Mouse (Mus musculus): Measurements from ENCODE around the gene Casq1. TPM values are rescaled to one million over a fixed set of nuclear protein-coding genes. Genes with fewer than 3 reads are reported as not detected.

The Casq1 gene
- polyA plus RNA-seq, 1 experiment from 2014 or later = 1.4 TPM

GRCm38 (mm10) chr1:172192217-172192616 is 27.5 kb downstream of the Casq1 start:
- H3K4me3 ChIP-seq (ENCODE audit: low read depth, low read length) = no peak overlapping the region
- no peak overlapping the region for H3K4me2 ChIP-seq
- H3K9ac ChIP-seq (ENCODE audit: low read length) = no peak overlapping the region
- no peaks in the 10 kb centered on the region for H3K27me3 ChIP-seq (ENCODE audit: control insufficient read depth, insufficient read depth, low read length)
- no peaks in the 10 kb centered on the region for H3K4me1 ChIP-seq (ENCODE audit: control insufficient read depth, insufficient read depth, low read length)
- ATAC-seq (ENCODE audit: low FRiP score) (no peak), DNase-seq (ENCODE audit: low spot score, missing footprints) (no peak)
- peaks cover 32% of the 10 kb centered on the region for H3K36me3 ChIP-seq (ENCODE audit: control insufficient read depth, insufficient read depth, low read length)
- 90% methylated on average over 3 of the region's 3 CpGs for WGBS
- no peaks in the 10 kb centered on the region for H3K9me3 ChIP-seq (ENCODE audit: control insufficient read depth, low read length)
- H3K27ac ChIP-seq (ENCODE audit: low read depth, low read length) = no peak overlapping the region

- WGBS = 81% methylated on average over 2 of the region's 2 CpGs
- ATAC-seq (ENCODE audit: low FRiP score) (no peak), DNase-seq (ENCODE audit: low spot score, missing footprints) (no peak)
- Histone ChIP-seq H3K27ac (ENCODE audit: low read depth, low read length) (no peak overlapping the region), H3K27me3 (ENCODE audit: control insufficient read depth, insufficient read depth, low read length) (no peaks in the 10 kb centered on the region), H3K4me2 (no peak overlapping the region), H3K4me1 (ENCODE audit: control insufficient read depth, insufficient read depth, low read length) (no peaks in the 10 kb centered on the region), H3K4me3 (ENCODE audit: low read depth, low read length) (no peak overlapping the region), H3K36me3 (ENCODE audit: control insufficient read depth, insufficient read depth, low read length) (peaks cover 32% of the 10 kb centered on the region), H3K9ac (ENCODE audit: low read length) (no peak overlapping the region), H3K9me3 (ENCODE audit: control insufficient read depth, low read length) (no peaks in the 10 kb centered on the region)
Observed at GRCm38 (mm10) chr1:172191578-172191977, 28.1 kb downstream of the Casq1 start.

GRCm38 (mm10) chr1:172188891-172189290 is 30.8 kb downstream of the Casq1 start:
- H3K9me3 ChIP-seq (ENCODE audit: control insufficient read depth, low read length) = no peaks in the 10 kb centered on the region
- DNase-seq (ENCODE audit: low spot score, missing footprints) = no peak
- peaks cover 19% of the 10 kb centered on the region for H3K36me3 ChIP-seq (ENCODE audit: control insufficient read depth, insufficient read depth, low read length)
- H3K4me3 ChIP-seq (ENCODE audit: low read depth, low read length) = no peak overlapping the region
- H3K9ac ChIP-seq (ENCODE audit: low read length) = no peak overlapping the region
- WGBS = 67% methylated on average over 4 of the region's 4 CpGs
- H3K4me2 ChIP-seq = no peak overlapping the region
- peak; percentile 69 for ATAC-seq (ENCODE audit: low FRiP score)
- H3K27me3 ChIP-seq (ENCODE audit: control insufficient read depth, insufficient read depth, low read length) = no peaks in the 10 kb centered on the region
- no peaks in the 10 kb centered on the region for H3K4me1 ChIP-seq (ENCODE audit: control insufficient read depth, insufficient read depth, low read length)
- no peak overlapping the region for H3K27ac ChIP-seq (ENCODE audit: low read depth, low read length)

GRCm38 (mm10) chr1:172186401-172187289 is 33.0 kb downstream of the Casq1 start:
- Histone ChIP-seq H3K4me2 (no peak overlapping the region), H3K9ac (ENCODE audit: low read length) (no peak overlapping the region), H3K36me3 (ENCODE audit: control insufficient read depth, insufficient read depth, low read length) (peaks cover 19% of the 10 kb centered on the region), H3K27ac (ENCODE audit: low read depth, low read length) (no peak overlapping the region), H3K4me3 (ENCODE audit: low read depth, low read length) (no peak overlapping the region), H3K4me1 (ENCODE audit: control insufficient read depth, insufficient read depth, low read length) (no peaks in the 10 kb centered on the region), H3K9me3 (ENCODE audit: control insufficient read depth, low read length) (no peaks in the 10 kb centered on the region), H3K27me3 (ENCODE audit: control insufficient read depth, insufficient read depth, low read length) (no peaks in the 10 kb centered on the region)
- DNase-seq (ENCODE audit: low spot score, missing footprints) (no peak), ATAC-seq (ENCODE audit: low FRiP score) (0 out of 2 replicates have a peak, but pooled peaks have one; percentile 27)
- WGBS = 93% methylated on average over 10 of the region's 10 CpGs

GRCm38 (mm10) chr1:172183915-172184314 is 35.8 kb downstream of the Casq1 start:
- Histone ChIP-seq H3K36me3 (ENCODE audit: control insufficient read depth, insufficient read depth, low read length) (peaks cover 22% of the 10 kb centered on the region), H3K9me3 (ENCODE audit: control insufficient read depth, low read length) (no peaks in the 10 kb centered on the region)

GRCm38 (mm10) chr1:172183056-172183455 is 36.6 kb downstream of the Casq1 start:
- ATAC-seq (ENCODE audit: low FRiP score) = no peak
- Histone ChIP-seq H3K36me3 (ENCODE audit: control insufficient read depth, insufficient read depth, low read length) (peaks cover 19% of the 10 kb centered on the region), H3K9ac (ENCODE audit: low read length) (no peak overlapping the region), H3K27ac (ENCODE audit: low read depth, low read length) (no peak overlapping the region), H3K4me1 (ENCODE audit: control insufficient read depth, insufficient read depth, low read length) (no peaks in the 10 kb centered on the region), H3K9me3 (ENCODE audit: control insufficient read depth, low read length) (no peaks in the 10 kb centered on the region), H3K4me3 (ENCODE audit: low read depth, low read length) (no peak overlapping the region), H3K27me3 (ENCODE audit: control insufficient read depth, insufficient read depth, low read length) (no peaks in the 10 kb centered on the region), H3K4me2 (no peak overlapping the region)
- over 99% methylated on average over 6 of the region's 6 CpGs for WGBS
- no peak for DNase-seq (ENCODE audit: low spot score, missing footprints)

More at GRCm38 (mm10) chr1:172183915-172184314, 35.8 kb downstream of the Casq1 start:
- H3K27me3 ChIP-seq (ENCODE audit: control insufficient read depth, insufficient read depth, low read length) = no peaks in the 10 kb centered on the region
- H3K4me1 ChIP-seq (ENCODE audit: control insufficient read depth, insufficient read depth, low read length) = no peaks in the 10 kb centered on the region
- no peak overlapping the region for H3K4me2 ChIP-seq
- H3K4me3 ChIP-seq (ENCODE audit: low read depth, low read length) = no peak overlapping the region
- H3K27ac ChIP-seq (ENCODE audit: low read depth, low read length) = no peak overlapping the region
- ATAC-seq (ENCODE audit: low FRiP score) (no peak), DNase-seq (ENCODE audit: low spot score, missing footprints) (no peak)
- no peak overlapping the region for H3K9ac ChIP-seq (ENCODE audit: low read length)

- Histone ChIP-seq H3K9ac (ENCODE audit: low read length) (no peak overlapping the region), H3K4me2 (no peak overlapping the region), H3K4me3 (ENCODE audit: low read depth, low read length) (no peak overlapping the region), H3K4me1 (ENCODE audit: control insufficient read depth, insufficient read depth, low read length) (no peaks in the 10 kb centered on the region), H3K27ac (ENCODE audit: low read depth, low read length) (no peak overlapping the region), H3K9me3 (ENCODE audit: control insufficient read depth, low read length) (no peaks in the 10 kb centered on the region), H3K27me3 (ENCODE audit: control insufficient read depth, insufficient read depth, low read length) (no peaks in the 10 kb centered on the region), H3K36me3 (ENCODE audit: control insufficient read depth, insufficient read depth, low read length) (peaks cover 12% of the 10 kb centered on the region)
- 86% methylated on average over 3 of the region's 3 CpGs for WGBS
- ATAC-seq (ENCODE audit: low FRiP score) = no peak
- no peak for DNase-seq (ENCODE audit: low spot score, missing footprints)
Observed at GRCm38 (mm10) chr1:172181777-172182176, 37.9 kb downstream of the Casq1 start.

- Histone ChIP-seq H3K36me3 (ENCODE audit: control insufficient read depth, insufficient read depth, low read length) (peaks cover 11% of the 10 kb centered on the region), H3K4me3 (ENCODE audit: low read depth, low read length) (no peak overlapping the region), H3K27me3 (ENCODE audit: control insufficient read depth, insufficient read depth, low read length) (no peaks in the 10 kb centered on the region), H3K27ac (ENCODE audit: low read depth, low read length) (no peak overlapping the region), H3K9ac (ENCODE audit: low read length) (no peak overlapping the region), H3K4me2 (no peak overlapping the region), H3K4me1 (ENCODE audit: control insufficient read depth, insufficient read depth, low read length) (no peaks in the 10 kb centered on the region), H3K9me3 (ENCODE audit: control insufficient read depth, low read length) (no peaks in the 10 kb centered on the region)
- no peak for DNase-seq (ENCODE audit: low spot score, missing footprints)
- 83% methylated on average over 4 of the region's 4 CpGs for WGBS
- ATAC-seq (ENCODE audit: low FRiP score) = no peak
Observed at GRCm38 (mm10) chr1:172180881-172181280, 38.8 kb downstream of the Casq1 start.

- ATAC-seq (ENCODE audit: low FRiP score) = no peak
- Histone ChIP-seq H3K27ac (ENCODE audit: low read depth, low read length) (no peak overlapping the region), H3K36me3 (ENCODE audit: control insufficient read depth, insufficient read depth, low read length) (peaks cover 12% of the 10 kb centered on the region), H3K9ac (ENCODE audit: low read length) (no peak overlapping the region), H3K4me1 (ENCODE audit: control insufficient read depth, insufficient read depth, low read length) (no peaks in the 10 kb centered on the region), H3K4me3 (ENCODE audit: low read depth, low read length) (no peak overlapping the region), H3K9me3 (ENCODE audit: control insufficient read depth, low read length) (no peaks in the 10 kb centered on the region), H3K27me3 (ENCODE audit: control insufficient read depth, insufficient read depth, low read length) (no peaks in the 10 kb centered on the region), H3K4me2 (no peak overlapping the region)
- WGBS = 91% methylated on average over 7 of the region's 7 CpGs
- DNase-seq (ENCODE audit: low spot score, missing footprints) = no peak
Observed at GRCm38 (mm10) chr1:172179102-172179501, 40.6 kb downstream of the Casq1 start.
